Mouse (Mus musculus) left cerebral cortex, adult 8-10 months (tissue): ENCODE measurements around the gene Zdhhc17. TPM values are rescaled to one million over a fixed set of nuclear protein-coding genes. Genes with fewer than 3 reads are reported as not detected.

ENCODE experiments used
- DNase-seq, 2 experiments: peaks; one replicate each; pipeline ENCODE4 v3.0.0; 2022; ENCODE audit warnings: low spot score in 2 of 2
- total RNA-seq, 4 experiments: library from RNA; stranded (reverse); gene quantifications; 2 replicates each; pipeline ENCODE4 v1.2.4; 2022

The Zdhhc17 gene
- total RNA-seq, 4 experiments from 2014 or later: 117 to 128 (median 122) TPM

DNA sequence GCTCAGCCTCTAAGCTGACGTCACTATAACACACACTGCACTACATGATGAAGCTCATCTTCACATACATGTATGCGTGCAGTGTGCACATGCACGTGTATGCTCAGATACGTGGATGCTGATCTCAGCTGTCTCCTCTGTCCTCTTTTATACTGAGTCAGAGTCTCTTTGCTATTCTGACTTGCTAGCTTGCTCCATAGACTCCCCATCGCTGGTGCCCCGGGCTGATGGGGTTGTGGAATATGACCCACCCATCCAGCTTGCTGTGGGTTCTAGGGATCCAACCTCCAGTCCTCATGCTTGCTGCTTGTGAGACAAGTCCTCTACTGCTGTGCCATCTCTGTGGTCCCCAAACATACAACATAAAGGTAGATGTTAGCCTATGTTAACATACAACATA is 51.1 kb downstream of the Zdhhc17 start:
- no peak for DNase-seq

GRCm38 (mm10) chr10:110952937-110953451 is 56.9 kb downstream of the Zdhhc17 start:
- DNase-seq: peak in 1 of 2 experiments; percentile 57

GRCm38 (mm10) chr10:110952271-110952670 is 57.7 kb downstream of the Zdhhc17 start:
- DNase-seq: no peak

DNA sequence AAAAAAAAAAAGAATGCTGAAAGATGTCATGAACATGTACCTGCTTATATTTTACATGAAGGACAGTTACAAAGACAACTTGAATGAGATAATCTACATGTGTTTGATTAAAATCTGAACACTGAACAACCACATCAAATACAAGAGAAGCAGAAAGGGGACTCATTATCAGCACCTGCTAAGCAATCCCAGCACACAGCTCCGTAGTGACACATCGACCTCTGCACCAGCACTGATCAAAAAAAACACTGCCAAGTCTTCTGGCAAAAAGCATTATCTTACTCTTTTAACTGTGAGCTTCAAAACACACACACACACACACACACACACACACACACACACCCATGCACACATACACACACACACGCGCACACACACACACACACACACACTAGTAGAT is 58.2 kb downstream of the Zdhhc17 start:
- DNase-seq: no peak

DNA sequence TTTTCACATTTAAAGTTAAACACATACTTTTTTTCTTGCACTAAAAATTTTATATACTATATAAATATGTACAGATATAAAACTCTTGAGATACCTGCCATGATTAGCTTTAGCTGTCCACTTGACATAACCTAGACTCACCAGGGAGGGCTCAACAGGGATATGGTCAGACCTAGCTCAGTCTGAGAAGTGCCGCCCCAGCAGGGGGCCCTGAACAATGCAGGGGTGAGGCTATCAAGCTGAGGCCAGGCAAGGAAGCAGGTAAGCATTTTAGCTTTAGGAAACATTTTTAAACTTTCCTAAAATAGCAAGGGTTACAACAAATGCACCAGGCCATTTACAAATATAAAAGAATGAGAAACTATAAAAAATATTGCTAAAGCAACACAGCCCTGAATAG is 58.8 kb downstream of the Zdhhc17 start:
- no peak for DNase-seq

- no peak for DNase-seq
Observed at GRCm38 (mm10) chr10:110947574-110947973, 62.4 kb downstream of the Zdhhc17 start.

GRCm38 (mm10) chr10:110945966-110946365 is 64.0 kb downstream of the Zdhhc17 start:
- DNase-seq: no peak

DNA sequence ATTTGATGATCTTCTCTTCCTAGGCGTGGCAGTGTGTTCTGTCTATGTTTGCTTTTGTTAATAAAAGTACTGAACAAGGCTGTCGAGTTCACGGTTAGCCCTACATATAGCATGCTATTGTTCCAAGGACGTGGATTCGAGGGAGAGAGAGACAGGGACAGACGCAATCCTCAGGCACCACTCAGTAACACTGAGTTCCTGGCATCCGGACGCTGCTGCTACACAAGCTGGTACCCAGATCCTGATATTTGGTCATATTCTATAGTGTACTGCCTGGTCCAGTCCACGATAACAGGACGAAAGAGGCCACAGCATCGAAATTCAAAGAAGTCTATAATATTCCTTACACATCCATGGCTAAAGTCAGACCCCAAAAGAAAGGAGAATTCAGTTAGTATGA is 65.8 kb downstream of the Zdhhc17 start:
- DNase-seq: no peak

DNA sequence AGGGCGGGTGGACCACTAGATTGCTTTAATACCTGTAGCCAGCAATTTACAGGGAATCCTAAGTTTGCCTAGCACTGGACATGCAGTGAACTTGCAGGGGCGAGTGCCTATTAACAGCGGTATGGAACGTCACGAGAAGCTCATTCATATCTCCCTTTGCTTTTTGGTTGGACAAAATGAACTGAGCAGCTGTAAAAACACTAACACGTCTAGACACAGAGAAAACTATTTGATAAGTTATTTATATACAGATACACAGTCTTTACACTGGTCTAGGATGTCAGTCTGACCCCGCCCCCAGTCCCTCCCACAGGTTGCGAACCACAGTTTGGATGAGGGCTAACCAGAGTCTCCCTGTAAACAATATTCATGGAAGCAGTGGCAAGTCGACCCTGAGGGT is 67.1 kb downstream of the Zdhhc17 start:
- no peak for DNase-seq

DNA sequence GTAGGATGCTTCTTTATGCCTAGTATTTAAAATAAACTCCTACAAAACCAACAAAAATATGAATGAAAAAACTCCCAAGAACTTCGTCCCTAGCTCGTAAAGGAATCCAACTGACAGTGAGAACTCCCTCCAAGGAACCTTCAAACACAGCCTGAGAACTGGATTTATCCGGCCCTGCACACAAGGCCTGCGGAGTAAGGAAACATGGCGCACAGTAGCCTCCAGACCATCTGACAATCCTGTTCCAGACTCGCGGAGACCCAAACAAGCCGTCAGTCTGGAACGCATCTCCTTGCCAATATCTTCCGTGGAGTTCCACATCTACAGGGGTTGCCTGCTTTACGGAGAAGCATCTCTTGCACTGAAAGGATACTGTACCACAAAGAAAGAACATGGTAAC is 68.0 kb downstream of the Zdhhc17 start:
- DNase-seq: no peak

DNA sequence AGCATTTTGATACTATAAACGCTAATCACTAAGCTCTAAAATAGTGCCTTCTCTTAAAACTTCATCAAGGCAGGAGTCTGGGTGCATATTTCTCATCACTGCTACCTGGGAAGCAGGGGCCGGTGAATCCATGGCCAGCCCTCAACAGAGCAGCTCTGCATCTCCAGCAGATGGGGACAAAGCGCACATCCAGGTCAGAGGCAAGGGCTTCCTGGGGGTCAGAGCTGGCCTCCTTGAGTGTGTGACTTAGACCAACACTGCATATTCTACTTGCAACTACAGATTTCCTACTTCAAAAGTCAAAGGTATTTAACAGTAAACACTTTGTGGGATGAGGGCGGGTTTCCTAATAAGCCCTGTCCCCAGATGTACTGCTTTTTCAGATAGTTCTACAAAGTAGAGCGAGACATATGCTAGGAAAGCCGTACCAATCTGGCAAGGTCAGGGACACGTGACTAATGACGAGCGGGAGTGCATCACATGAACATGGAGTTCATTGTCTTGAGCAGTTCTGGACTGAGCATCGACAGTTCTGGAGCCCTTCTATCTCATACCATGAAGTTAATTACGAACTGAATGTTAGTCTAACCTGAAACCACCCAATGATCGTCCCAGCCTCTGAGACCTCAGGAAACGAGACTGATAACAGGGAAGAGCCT is 69.1 kb downstream of the Zdhhc17 start:
- no peak for DNase-seq

- no peak for DNase-seq
Observed at GRCm38 (mm10) chr10:110939717-110940116, 70.2 kb downstream of the Zdhhc17 start.

DNA sequence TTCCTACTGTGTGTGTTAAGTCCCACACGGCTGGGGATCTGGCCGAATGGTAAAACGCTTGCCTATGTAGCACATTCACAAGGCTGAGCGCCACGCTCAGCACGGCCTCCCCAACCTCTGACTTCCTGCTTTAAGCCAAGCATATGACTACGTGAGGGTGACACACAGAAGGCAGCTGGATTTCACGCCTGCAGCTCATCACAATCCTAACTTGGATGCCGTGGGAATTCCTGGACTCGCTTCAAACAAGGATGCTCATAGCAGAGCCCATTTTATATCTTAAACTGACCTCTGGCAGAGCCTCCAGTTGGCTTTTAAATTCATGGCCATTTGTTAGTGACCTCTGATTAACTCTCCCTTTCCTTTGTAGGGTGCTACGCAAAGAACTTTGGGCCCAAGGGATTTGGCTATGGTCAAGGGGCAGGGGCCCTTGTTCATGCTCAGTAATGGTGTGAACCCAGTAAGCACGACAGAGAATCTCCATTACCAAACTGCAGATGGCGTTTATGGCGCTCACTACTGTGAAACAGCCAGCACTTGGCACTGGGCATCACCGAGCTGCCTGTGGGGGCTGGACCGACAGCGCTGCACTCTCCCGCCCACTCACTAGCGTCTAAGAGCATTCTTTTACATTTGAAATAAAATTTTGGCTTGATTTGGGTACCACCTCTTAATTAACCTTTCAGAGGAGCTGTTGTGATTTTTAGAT is 70.9 kb downstream of the Zdhhc17 start:
- peak in 1 of 2 experiments; percentile 77 for DNase-seq

- DNase-seq: no peak
Observed at GRCm38 (mm10) chr10:110938361-110938760, 71.6 kb downstream of the Zdhhc17 start.

DNA sequence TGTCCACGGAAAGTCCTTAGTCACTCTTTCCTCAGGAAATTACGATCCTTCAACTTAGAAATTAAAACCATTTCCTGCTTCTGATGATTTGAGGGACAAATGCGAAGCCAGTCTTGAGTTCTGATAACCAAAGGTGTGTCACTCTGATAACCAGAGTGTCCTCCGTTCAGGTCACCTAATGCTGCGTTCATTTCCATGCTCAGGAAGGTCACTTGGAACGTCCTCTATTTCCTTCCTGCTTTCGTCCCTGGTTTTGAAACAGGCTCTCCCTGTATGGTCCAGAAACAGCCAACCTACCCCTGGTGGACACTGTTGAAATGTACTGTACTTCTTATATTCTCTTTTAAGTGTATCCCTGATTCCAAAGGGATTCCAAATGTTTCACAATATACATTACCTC is 74.3 kb downstream of the Zdhhc17 start:
- no peak for DNase-seq

DNA sequence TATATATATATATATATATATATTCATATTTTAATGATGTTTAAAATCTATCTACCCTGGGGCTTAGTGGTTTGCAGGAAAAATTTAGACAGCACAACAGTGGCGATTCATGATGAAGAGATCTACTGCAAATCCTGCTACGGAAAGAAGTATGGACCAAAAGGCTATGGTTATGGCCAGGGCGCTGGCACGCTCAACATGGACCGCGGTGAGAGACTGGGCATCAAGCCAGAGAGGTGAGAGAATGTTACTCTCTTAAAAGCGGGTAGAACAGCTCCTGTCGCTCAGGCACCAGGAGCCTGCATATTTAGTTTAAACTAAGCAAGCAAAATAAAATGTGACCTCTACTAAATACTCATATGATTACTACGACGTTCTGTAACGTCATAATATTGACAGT is 74.9 kb downstream of the Zdhhc17 start:
- no peak for DNase-seq

GRCm38 (mm10) chr10:110933584-110933983 is 76.4 kb downstream of the Zdhhc17 start:
- no peak for DNase-seq

DNA sequence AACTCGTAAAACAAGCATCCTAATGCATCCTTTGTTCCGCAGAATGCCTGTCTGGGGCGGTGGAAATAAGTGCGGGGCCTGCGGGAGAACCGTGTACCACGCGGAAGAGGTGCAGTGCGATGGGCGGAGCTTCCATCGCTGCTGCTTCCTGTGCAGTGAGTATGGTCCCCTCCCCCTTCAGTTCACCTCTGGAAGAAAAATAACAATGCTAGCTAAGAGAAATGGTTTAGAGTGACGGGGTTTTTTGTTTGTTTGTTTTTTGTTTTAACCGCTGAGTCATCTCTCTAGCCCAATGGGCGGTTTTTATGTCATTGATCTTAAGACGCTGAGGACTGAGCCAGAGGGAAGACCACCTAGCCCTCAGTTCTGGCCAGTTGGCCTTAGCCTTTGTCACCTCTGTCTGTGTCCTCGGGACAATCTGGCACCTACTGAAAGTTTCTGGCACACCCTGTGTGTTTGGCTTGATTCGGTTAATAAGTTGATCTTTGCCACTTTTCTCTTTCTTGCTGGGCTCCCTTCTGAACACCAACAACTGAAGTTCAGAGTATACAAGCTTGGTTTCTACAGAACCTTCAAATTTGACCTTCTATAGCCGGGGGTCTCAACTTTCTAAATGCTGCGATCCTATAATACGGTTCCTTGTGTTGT is 77.9 kb downstream of the Zdhhc17 start:
- DNase-seq: no peak

GRCm38 (mm10) chr10:110931161-110931912 is 78.6 kb downstream of the Zdhhc17 start:
- DNase-seq: no peak

DNA sequence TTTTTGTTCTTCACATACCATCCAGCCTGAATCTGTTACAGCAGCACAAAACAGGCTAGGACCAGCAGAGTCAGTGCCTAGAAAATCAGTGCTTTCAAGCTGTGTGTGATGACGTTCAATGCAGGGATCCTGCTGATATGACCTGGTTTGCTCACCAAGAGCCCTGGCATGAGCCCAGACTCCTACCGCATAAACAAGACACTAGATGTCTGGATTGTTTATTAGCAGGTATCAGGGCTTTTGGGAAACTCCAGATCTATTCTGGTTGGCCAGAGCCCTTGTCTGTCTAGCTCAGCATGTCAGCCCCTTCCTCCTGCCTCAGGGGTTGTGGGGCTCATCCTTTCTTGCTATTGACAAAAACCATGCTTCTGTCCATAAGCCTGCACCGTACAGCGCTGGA is 80.2 kb downstream of the Zdhhc17 start:
- DNase-seq: no peak

- DNase-seq: no peak
Observed at GRCm38 (mm10) chr10:110927491-110927890, 82.4 kb downstream of the Zdhhc17 start.

GRCm38 (mm10) chr10:110922612-110923011 is 87.3 kb downstream of the Zdhhc17 start:
- no peak for DNase-seq
